Mouse (Mus musculus): Measurements from ENCODE around the gene Lrrtm3.

- TF ChIP-seq USF2 (conservative IDR thresholded peaks at IDR 0.05; ENCODE audit: low read depth, low read length) (no peak), MYC (IDR thresholded peaks at IDR 0.05; ENCODE audit: low read depth, low read length) (no peak), ETS1 (conservative IDR thresholded peaks at IDR 0.05; ENCODE audit: low read depth, low read length) (no peak), POLR2A (IDR thresholded peaks at IDR 0.05; ENCODE audit: low read depth, low read length) (no peak), ZC3H11A (IDR thresholded peaks at IDR 0.05; ENCODE audit: low read depth, low read length) (no peak), NRF1 (IDR thresholded peaks at IDR 0.05; ENCODE audit: low read depth, low read length) (no peak), E2F4 (IDR thresholded peaks at IDR 0.05; ENCODE audit: insufficient replicate concordance, low read depth, low read length) (no peak), MAFK (IDR thresholded peaks at IDR 0.05; ENCODE audit: insufficient replicate concordance, low read length) (no peak), CTCF (conservative IDR thresholded peaks at IDR 0.05 in 1 of 2, IDR thresholded peaks at IDR 0.05 in 1 of 2; ENCODE audit: low read depth in 2 of 2, low read length in 2 of 2) (no peak), ZNF384 (IDR thresholded peaks at IDR 0.05; ENCODE audit: low read depth, low read length) (no peak), TCF12 (IDR thresholded peaks at IDR 0.05; ENCODE audit: low read depth, low read length) (no peak), ZMIZ1 (IDR thresholded peaks at IDR 0.05; ENCODE audit: low read depth, low read length) (no peak)
Measured at GRCm38 (mm10) chr10:64049151-64049550, 40.9 kb downstream of the Lrrtm3 start.
